Comparison of ENCODE assay signal across 20 mouse cellular contexts in the genomic region with DNA sequence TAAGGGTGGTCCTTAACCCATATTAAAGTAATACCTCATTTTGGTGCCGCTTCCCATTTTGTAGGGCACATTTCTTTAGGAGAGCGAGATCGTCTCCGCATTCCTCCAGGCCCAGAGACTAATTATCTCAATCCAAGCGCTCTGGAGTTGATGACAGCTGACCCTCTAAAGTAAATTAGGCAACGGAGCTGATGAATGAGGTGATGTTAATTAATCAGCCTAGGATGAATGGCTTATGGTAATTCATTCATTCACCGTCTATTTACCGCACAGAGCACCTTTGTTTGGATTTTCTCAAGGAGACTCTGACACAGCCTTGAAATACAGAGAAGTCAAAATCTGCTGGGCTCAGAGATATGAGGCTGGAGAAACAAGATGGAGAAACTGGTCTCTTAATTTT. TPM values are rescaled to one million over a fixed set of nuclear protein-coding genes. Genes with fewer than 3 reads are reported as not detected.
"Had no signal": no experiment of that assay in that cellular context is flagged by ENCODE, and none has a peak within 500 bp of the region (broad histone marks: within the 10 kb centered on the region; RNA-seq: fewer than 3 reads in every experiment).

No protein-coding gene starts in this region.

- DNase-seq: kidney, postnatal 14 days; kidney, postnatal 4 days; left cerebral cortex, postnatal 4 days; liver, postnatal 0 days; lung, embryonic 14.5 days; thymus, adult 2 months; thymus, postnatal 14 days; thymus, postnatal 4 days had no signal

- H3K4me1 ChIP-seq: limb, embryonic 12.5 days; limb, embryonic 15.5 days; midbrain, embryonic 12.5 days; midbrain, embryonic 15.5 days; neural tube, embryonic 12.5 days; neural tube, embryonic 15.5 days had no signal

- H3K27ac ChIP-seq: limb, embryonic 12.5 days; limb, embryonic 15.5 days; liver, embryonic 14.5 days; macrophage; midbrain, embryonic 12.5 days; midbrain, embryonic 15.5 days; neural tube, embryonic 12.5 days; neural tube, embryonic 15.5 days; stomach, postnatal 0 days had no signal

- H3K4me3 ChIP-seq: limb, embryonic 12.5 days; limb, embryonic 15.5 days; midbrain, embryonic 12.5 days; midbrain, embryonic 15.5 days; neural tube, embryonic 12.5 days; neural tube, embryonic 15.5 days had no signal

- H3K4me2 ChIP-seq: limb, embryonic 12.5 days; limb, embryonic 15.5 days; liver, embryonic 11.5 days; lung, embryonic 14.5 days; midbrain, embryonic 12.5 days; midbrain, embryonic 15.5 days; neural tube, embryonic 12.5 days; neural tube, embryonic 15.5 days had no signal

- H3K9me3 ChIP-seq: limb, embryonic 12.5 days; limb, embryonic 15.5 days; midbrain, embryonic 12.5 days; midbrain, embryonic 15.5 days; neural tube, embryonic 12.5 days; neural tube, embryonic 15.5 days had no signal

- ATAC-seq: liver, postnatal 0 days; lung, postnatal 0 days; midbrain, embryonic 15.5 days had no signal

- H3K27me3 ChIP-seq: limb, embryonic 12.5 days; limb, embryonic 15.5 days; midbrain, embryonic 12.5 days; midbrain, embryonic 15.5 days; neural tube, embryonic 12.5 days; neural tube, embryonic 15.5 days had no signal

- H3K9ac ChIP-seq: limb, embryonic 12.5 days; limb, embryonic 15.5 days; liver, embryonic 14.5 days; liver, postnatal 0 days; lung, embryonic 14.5 days; midbrain, embryonic 12.5 days; midbrain, embryonic 15.5 days; neural tube, embryonic 12.5 days; neural tube, embryonic 15.5 days had no signal

- H3K36me3 ChIP-seq: limb, embryonic 12.5 days; limb, embryonic 15.5 days; midbrain, embryonic 12.5 days; midbrain, embryonic 15.5 days; neural tube, embryonic 12.5 days; neural tube, embryonic 15.5 days had no signal

RNA-seq across cellular contexts. Expression of a gene that starts 20.7 kb away (rescaled TPM):
- total RNA-seq: megakaryocyte, adult 5-6 weeks had no signal
- polyA plus RNA-seq: macrophage had no signal
